Mouse (Mus musculus): ENCODE measurements around the gene Rptor.

DNA sequence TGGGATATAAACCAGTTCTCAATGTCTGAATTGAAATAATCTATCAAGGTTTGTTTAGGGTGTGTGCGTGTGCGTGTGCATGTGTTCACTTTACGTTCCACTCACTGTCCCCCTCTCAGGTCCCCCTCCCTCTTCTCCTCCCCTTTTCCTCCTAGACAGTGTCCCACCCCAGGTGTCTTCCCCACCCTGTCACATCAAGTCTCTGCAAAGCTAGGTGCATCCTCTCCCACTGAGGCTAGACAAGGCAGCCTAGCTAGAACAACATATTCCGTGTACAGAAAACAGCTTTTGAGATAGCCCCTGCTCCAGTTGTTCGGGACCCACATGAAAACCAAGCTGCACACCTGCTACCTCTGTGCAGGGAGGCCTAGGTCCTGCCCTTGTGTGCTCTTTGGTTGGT is 245.5 kb downstream of the Rptor start:
- no peak for TF ChIP-seq CTCF (IDR thresholded peaks at IDR 0.05)
- TF ChIP-seq POLR2A (IDR thresholded peaks at IDR 0.05; ENCODE audit: insufficient read depth, low read depth, low read length) = no peak

Data from heart, adult 2 months (tissue).